Mouse (Mus musculus): ENCODE measurements at regions not wholly inside any gene's neighbourhood (a gene's known extent, or its start where the extent isn't known, plus 50 kb on each side); places are given as distances from the start of the nearest gene placed in this dataset.

DNA sequence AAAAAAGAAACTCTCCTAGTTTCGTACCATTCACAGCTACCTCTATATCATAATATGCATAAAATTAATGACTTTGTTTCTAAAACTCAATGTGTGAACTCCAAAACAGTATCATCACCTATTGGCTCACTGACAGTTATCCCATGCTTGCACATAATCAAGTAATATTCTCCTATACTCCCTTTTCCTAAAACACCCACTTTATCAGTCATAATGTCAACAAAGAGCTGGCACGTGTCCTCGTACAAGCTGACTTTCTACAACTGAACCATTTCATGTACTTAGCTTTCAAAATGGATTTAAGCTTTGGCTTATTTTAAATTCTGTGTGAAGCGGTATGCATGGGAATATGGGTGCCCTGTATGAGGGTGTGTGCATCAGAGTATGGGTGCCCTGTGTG is 58.0 kb upstream of the Golim4 start:
- no peak for DNase-seq

GRCm38 (mm10) chr3:76008564-76009183 is 51.9 kb upstream of the Golim4 start:
- peak; percentile 4 for DNase-seq
